Mouse (Mus musculus) left cerebral cortex, postnatal 25 days (tissue): ENCODE results near the gene Mical3. TPM values are rescaled to one million over a fixed set of nuclear protein-coding genes. Genes with fewer than 3 reads are reported as not detected.
A peak's percentile ranks its signal among the peaks of the same experiment; 100 is the strongest.

Source experiments
- DNase-seq, 2 experiments: peaks; one replicate each; pipeline ENCODE4 v3.0.0; 2022; ENCODE audit warnings: low spot score in 2 of 2, mixed read lengths in 1 of 2
- intact Hi-C: fragments of 180-260 bp; cut with DNase I; formaldehyde crosslinking; loops from one replicate; pipeline ENCODE4 v1.15.1; 2025
- total RNA-seq, 2 experiments: library from RNA; stranded (reverse); gene quantifications; 2 replicates each; pipeline ENCODE4 v1.2.3; 2021

Mical3 gene
- total RNA-seq, 2 experiments from 2014 or later = 110 to 127 TPM

DNA sequence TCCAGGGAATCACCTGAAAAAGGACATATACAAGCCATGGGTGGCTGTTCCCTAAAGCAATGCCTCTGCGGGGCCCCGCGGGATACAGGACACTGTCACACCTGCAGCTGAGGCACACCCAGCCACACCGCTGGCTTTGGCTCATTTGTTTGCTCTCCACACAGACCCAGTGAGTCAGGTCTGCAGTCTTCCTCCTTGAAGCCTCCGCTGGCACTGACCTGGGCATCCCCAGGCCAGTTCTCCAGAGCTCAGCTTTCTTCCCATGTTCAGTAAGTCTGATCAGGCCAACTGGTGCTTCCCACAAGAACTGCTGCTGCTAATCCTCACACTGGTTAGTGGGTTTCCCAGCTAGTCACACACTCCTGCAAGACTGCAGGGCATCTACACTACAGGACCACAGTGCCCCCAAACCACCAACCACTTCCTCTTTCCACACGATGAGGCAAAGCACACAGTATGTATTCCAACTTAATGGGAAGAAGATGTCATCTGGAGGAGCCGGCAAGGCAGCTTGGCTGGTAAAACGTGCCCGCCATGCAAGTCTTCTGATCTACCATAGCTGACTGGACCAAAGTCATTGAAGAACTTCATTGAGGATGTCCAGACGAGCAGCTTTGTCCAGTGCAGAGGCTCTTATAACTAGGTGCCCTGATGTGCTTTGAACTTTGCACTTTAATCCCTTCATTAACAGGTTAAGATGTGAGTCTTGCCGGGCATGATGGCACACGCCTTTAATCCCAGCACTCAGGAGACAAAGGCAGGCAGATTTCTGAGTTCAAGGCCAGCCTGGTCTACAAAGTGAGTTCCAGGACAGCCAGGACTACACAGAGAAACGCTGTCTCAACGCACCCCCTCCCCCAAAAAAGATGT is 228.8 kb downstream of the Mical3 start:
- DNase-seq = no peak
- intact Hi-C loops = loop anchor here (2.0 kb wide), 1 partner anchor 275 kb away; no protein-coding TSS in a partner anchor

DNA sequence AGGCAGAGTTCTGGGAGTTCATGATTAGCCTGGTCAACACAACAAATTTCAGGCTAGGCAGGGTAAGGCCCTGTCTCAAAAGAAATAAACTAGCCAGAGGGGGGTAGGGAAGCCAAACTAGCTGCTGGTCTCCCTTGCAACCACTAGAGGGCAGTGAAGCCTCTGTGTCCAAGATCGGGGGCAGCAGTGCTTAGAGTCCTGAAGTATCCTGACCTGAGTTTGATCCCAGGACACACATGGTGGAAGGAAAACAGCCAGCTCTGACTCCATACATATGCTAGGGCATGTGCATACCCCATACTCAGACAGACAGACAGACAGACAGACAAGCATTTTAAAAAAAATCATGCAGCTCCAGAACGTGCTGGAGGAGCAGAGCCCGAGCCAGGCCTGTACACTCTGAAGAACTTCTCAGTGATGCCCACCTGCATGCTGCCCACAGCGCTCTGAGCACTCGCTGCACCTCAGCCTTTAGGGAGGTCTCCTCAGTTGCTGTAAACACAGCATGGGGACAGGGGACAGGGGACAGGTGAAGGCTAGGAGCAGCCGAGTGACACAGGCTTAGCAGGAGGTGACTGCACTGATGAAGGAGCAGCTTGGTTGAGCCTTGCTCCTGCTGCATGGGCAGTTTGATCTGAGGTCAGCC is 232.5 kb downstream of the Mical3 start:
- peak; percentile 44 to 50 for DNase-seq
- intact Hi-C loops = no loop called here

DNA sequence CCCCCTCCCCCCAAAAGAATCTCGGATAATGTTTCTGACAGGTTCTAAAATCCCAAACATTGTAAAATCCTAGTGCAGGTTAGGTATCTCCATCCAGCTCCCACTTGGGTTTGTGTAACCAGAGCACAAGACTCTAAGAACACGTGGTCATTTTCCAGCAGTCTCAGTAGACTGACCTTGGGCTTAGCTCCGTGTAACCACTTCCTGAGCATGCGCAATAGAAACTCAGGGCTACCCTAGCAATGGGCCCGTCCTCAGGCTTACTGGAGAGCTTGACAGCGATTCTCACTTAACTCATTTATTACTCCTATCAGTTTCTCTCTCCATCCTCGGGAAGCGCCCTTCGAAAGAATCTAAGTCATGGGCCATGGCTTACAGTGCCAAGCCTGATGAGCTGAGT is 236.3 kb downstream of the Mical3 start:
- intact Hi-C loops = no loop called here

DNA sequence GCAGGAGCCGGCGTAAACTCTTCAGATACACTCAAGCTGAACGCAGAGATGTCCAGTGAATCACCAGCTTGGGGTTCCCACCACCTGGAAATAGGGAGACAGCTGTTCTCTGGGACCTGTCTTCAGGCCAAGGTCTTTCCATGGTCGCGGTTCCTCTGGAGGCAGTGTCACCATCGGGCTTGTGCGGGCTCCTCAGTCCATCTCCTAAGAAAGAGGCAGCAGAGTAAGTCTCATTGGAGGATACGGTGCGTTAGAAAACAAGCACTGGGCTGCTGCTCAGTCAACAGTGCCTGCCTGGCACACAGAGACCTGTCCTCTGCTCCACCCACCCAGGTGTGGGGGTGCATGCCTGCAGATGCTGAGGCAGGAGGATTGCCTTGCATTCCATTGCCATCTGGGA is 236.7 kb downstream of the Mical3 start:
- intact Hi-C loops = no loop called here
- no peak for DNase-seq

More for the DNA sequence above, 236.3 kb downstream of the Mical3 start:
- DNase-seq = no peak

DNA sequence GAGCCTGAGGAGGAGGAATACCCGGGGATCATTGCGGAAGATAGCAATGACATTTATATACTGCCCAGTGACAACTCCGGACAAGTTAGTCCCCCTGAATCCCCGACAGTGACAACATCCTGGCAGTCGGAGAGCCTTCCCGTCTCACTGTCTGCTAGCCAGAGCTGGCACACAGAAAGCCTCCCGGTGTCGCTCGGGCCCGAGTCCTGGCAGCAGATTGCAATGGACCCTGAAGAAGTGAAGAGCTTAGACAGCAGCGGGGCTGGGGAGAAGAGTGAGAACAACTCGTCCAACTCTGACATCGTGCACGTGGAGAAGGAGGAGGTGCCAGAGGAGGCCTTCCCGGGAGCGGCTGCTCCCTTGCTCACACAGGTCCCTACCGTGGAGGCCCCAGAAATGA is 244.1 kb downstream of the Mical3 start:
- intact Hi-C loops = no loop called here
- DNase-seq = no peak

DNA sequence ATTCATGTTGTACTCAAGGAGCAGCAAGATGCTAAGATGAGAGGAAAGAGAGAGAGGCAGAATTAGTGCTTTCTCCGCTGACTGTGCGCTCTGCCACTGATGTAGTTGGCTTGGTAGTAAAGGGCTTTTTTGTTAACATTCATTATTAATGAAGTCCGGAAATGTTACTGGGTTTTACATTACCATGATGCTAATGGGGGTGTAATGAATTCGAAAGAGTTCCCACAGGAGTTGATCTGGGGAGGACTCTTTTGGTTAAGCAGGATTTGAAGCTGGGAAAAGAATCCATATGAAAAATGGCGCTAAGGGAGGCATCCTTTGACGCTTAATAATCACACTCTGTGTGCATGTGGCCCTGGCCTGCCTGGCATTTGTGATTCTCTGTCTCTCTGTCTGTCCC is 246.4 kb downstream of the Mical3 start:
- DNase-seq = no peak
- intact Hi-C loops = no loop called here

Other genes with a start within 250 kb of the Mical3 start
- 10 to 100 TPM in 1 of 2 experiments, 1 to 10 TPM in 1; 9.4 to 10.4 TPM for gene Bid, start 214.1 kb downstream of the Mical3 start, total RNA-seq
- 10 to 100 TPM; 13.4 to 15.3 TPM for gene Pex26, start 52.7 kb upstream of the Mical3 start, total RNA-seq
- gene Tuba8, start 79.7 kb upstream of the Mical3 start, total RNA-seq = 10 to 100 TPM; 10.3 to 10.6 TPM
- 1 to 10 TPM in 1 of 2 experiments, under 1 TPM in 1; 0.39 to 1.1 TPM for gene Usp18, start 114.9 kb upstream of the Mical3 start, total RNA-seq
- gene Slc6a13, start 169.2 kb upstream of the Mical3 start, total RNA-seq = 10 to 100 TPM; 12.5 to 20.7 TPM
- 1 to 10 TPM in 1 of 2 experiments, under 1 TPM in 1; 0.89 to 1.1 TPM for gene Slc6a12, start 212.1 kb upstream of the Mical3 start, total RNA-seq